Mouse (Mus musculus) cerebellum, adult 2 months (tissue): ENCODE data around the gene Cavin1.

Experiments used
- CTCF ChIP-seq: fragments of 200-500 bp; IDR thresholded peaks from 2 replicates; pipeline ENCODE4 v1.5.1; 2011; ENCODE audit warnings: low read depth, mild to moderate bottlenecking, control low read depth, low read length, moderate library complexity, borderline replicate concordance; ENCODE audit not compliant: insufficient read depth
- POLR2A ChIP-seq: fragments of 200-500 bp; IDR thresholded peaks from 2 replicates; pipeline ENCODE4 v1.6.1; 2011; ENCODE audit warnings: low read length, control low read depth, borderline replicate concordance; ENCODE audit not compliant: insufficient read depth

- TF ChIP-seq CTCF (no peak), POLR2A (no peak)
These were observed 7.0 kb downstream of the Cavin1 start for GRCm38 (mm10) chr11:100963647-100964046.
